Mouse (Mus musculus) layer of hippocampus, adult 2 months (tissue): ENCODE results near the gene Card14. TPM values are rescaled to one million over a fixed set of nuclear protein-coding genes. Genes with fewer than 3 reads are reported as not detected.
A peak's percentile ranks its signal among the peaks of the same experiment; 100 is the strongest.
"Not testable (repeated sequence)": the region's sequence is repeated elsewhere in the genome, so short reads cannot be mapped to it uniquely, and the experiment has no call there.

ENCODE experiments used
- DNase-seq, 2 experiments: peaks; one replicate each; pipeline ENCODE4 v3.0.0; 2022; ENCODE audit warnings: low spot score in 2 of 2
- H3K27ac ChIP-seq: fragments of 200-600 bp; 2 replicates; pipeline ENCODE4 v1.8.1; 2022
- H3K4me3 ChIP-seq: fragments of 200-600 bp; 2 replicates; pipeline ENCODE4 v1.8.1; 2022; ENCODE audit warnings: mild to moderate bottlenecking
- CTCF ChIP-seq: fragments of 200-600 bp; conservative IDR thresholded peaks from 2 replicates; pipeline ENCODE4 v1.8.1; 2022; ENCODE audit warnings: antibody characterized with exemption, mild to moderate bottlenecking, moderate library complexity
- total RNA-seq, 2 experiments: library from RNA; stranded (reverse); gene quantifications; 2 replicates each; pipeline ENCODE4 v1.2.3; 2021

Gene Card14
- total RNA-seq, 2 experiments from 2014 or later, result 0.77 to 1.0 TPM

DNA sequence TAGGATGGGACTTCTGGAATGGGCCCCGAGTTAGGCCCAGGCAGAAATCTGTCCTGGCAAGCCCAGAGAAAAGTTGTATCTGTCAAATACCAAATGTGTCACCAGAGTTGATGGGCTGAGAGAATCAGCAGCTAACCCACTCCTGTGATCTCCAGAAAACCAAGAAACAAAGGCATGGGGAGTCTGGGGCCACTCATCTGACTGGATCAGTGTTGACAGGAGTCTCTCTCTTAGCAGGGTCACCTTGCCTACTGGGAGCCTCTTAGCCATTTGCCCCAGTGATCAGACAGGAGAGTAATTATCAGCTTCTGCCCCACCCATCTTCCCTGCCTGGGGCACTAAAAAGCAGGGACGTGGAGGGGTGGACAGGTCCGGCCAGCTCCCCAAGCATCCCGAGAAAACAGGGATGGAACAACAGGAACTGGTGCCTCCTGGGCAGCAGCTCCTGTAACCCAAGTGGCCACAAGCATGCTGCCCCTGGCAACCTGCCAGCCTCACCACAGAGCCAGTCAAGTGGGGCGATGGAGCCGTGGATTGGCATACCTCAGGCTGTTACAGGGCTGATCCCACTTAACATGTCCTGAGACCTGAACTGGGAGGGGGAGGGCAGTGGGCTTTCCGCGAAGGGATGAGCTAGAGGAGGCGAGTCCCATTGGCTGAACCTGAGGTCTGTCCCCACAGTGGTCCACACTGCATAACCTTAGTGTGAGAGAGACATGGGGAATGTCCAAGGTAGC, 21.6 kb upstream of the Card14 start:
- Histone ChIP-seq H3K4me3 (no peak overlapping the region), H3K27ac (no peak overlapping the region)
- TF ChIP-seq CTCF, result no peak
- DNase-seq, result no peak

- H3K4me3 ChIP-seq, result no peak overlapping the region
- no peak for TF ChIP-seq CTCF
- peak overlapping the region; percentile 32; the same call in 1 of the 2 replicates for H3K27ac ChIP-seq
- no peak for DNase-seq
Measured at GRCm38 (mm10) chr11:119287207-119287992, 20.2 kb upstream of the Card14 start.

DNA sequence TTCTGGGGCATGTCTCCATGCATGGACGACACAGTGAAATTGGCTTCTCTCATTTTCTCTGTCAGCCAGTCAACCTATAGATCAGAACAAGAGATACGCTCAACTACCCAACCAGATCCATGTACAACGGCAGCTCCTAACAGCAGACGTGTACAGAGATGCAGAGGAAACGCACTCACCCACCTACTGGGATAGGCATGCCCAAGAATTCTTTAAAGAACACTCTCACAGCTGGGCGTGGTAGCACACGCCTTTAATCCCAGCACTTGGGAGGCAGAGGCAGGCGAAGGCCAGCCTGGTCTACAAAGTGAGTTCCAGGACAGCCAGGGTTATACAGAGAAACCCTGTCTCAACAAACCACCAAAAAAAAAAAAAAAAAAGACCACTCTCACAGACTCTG, 14.7 kb upstream of the Card14 start:
- not testable (repeated sequence) for H3K27ac ChIP-seq, H3K4me3 ChIP-seq, DNase-seq

DNA sequence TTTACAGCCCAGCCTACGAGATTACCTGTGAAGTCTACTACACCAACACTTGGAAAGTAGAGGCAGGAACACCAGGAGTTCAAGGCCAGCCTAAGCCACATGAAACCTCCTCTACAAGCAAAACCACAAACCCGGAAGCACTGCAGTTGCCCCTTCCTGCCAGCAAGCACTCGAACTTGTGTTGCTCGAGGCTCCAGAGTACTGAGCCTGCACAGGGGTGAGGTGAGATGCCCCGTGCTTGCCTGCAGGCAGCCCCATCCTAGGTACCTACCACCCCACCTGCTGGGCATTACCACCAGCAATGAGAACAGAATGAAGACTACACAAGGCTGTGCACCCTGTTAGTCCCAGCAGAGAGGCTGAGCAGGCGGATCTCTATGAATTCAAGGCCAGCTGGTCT, 9.6 kb upstream of the Card14 start:
- H3K4me3 ChIP-seq, result no peak overlapping the region
- no peak for DNase-seq
- no peak for TF ChIP-seq CTCF
- H3K27ac ChIP-seq, result no peak overlapping the region

- TF ChIP-seq CTCF, result no peak
- Histone ChIP-seq H3K27ac (peak overlapping the region; percentile 96; the same call in 1 of the 2 replicates), H3K4me3 (peak overlapping the region; percentile 86)
- no peak for DNase-seq
Measured at GRCm38 (mm10) chr11:119298917-119299316, 8.7 kb upstream of the Card14 start.

GRCm38 (mm10) chr11:119299391-119300245, 8.0 kb upstream of the Card14 start, which contains the start of gene Eif4a3:
Gene Eif4a3 (minus strand): TSS chr11:119300089.
- peak within 1 kb of the TSS; percentile 86 for H3K4me3 ChIP-seq
- DNase-seq, result peak; percentile 91 to 96
- TF ChIP-seq CTCF, result no peak
- H3K27ac ChIP-seq, result peak within 1 kb of the TSS; percentile 96

DNA sequence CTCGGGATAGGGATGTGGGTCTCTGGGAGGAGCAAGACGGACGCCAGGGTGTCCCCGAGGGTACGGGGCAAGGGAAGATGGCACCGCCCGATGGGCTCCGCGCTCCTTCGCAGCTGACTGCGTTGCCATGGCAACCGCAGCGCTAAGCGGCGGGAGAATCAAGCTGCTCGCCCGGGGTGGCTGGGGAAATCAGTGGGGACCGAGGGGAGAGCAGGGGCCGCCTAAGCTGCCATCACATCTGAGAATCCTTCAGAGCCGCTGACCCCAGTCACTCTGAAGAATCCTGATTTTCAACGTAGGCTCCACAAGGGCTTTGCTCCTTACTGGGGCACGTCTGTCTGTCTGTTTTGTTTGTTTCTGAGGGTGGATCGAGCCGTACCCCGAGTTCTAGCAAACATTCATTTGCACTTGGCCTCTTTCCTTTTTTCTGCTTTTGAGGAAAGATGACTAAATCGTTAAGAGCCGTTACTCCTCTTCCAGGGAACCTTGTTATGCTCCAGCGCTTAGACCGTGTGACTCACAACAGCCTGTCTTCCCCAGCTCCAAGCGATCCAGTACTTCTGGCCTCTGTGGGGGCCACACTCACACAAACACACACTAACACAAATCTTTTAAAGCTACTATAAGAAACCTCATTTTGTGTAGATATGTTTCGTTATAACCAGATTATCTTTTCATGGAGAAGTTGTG, 7.2 kb upstream of the Card14 start:
- DNase-seq, result no peak
- TF ChIP-seq CTCF, result no peak
- H3K4me3 ChIP-seq, result peak overlapping the region; percentile 86
- peak overlapping the region; percentile 96 for H3K27ac ChIP-seq

DNA sequence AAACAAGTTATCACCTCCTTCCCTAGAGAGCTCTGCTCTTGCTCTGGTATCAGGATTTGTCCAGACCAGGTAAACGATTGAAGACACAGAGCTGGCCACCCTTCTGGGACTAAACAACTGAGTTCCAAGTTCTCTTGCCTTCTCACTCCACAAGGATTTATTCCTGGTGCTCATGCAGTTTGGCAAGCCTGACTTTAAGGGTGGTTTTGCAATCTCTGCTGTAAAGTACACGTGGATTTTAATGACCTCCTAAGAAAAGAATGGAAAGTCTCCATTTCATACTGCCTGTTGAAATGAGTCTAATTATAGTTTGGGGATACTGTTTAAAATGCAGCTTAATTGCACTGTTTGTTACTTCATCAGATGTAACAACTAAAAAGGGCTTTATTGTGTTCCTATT, 6.6 kb upstream of the Card14 start:
- no peak overlapping the region for H3K4me3 ChIP-seq
- no peak for TF ChIP-seq CTCF
- DNase-seq, result no peak
- peak overlapping the region; percentile 96; the same call in 1 of the 2 replicates for H3K27ac ChIP-seq

DNA sequence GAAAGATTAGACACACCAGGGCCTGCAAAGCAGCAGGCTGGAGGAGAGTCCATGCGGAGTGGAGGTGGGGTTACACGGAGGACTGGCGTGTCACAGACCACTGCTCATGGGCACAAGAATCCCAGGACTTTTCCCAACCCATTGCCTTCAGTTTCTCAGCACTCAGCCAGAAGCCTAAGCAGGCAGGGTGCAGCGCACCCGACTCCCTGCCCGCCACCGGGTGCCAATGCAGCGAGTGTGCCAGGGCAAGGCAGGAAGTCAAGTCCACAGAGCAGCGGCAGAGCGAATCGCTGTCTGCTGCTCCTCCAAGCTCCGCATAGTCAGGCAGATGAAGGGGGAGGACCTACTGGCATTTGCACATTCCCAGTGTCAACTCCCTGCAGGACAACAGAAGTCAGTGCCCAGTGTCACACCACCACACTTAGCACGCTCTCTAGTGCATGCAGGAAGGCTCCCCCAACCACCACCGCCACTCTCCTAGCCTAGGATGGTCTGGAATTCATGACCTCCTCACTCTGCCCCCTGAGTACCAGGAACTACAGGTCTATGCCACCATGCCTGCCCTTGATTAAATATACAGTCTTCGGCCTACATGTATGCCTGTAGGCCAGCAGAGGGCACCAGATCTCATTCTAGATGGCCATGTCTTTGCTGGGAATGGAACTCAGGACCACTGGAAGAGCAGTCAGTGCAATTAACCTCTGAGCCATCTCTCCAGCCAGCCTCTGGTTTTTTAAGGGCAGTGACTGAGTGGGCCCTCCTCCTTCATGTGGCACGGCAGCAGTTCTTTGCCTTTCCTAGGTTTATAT, 2.5 kb upstream of the Card14 start:
- TF ChIP-seq CTCF, result peak; percentile 84
- DNase-seq, result no peak
- no peak overlapping the region for H3K4me3 ChIP-seq
- no peak overlapping the region for H3K27ac ChIP-seq

DNA sequence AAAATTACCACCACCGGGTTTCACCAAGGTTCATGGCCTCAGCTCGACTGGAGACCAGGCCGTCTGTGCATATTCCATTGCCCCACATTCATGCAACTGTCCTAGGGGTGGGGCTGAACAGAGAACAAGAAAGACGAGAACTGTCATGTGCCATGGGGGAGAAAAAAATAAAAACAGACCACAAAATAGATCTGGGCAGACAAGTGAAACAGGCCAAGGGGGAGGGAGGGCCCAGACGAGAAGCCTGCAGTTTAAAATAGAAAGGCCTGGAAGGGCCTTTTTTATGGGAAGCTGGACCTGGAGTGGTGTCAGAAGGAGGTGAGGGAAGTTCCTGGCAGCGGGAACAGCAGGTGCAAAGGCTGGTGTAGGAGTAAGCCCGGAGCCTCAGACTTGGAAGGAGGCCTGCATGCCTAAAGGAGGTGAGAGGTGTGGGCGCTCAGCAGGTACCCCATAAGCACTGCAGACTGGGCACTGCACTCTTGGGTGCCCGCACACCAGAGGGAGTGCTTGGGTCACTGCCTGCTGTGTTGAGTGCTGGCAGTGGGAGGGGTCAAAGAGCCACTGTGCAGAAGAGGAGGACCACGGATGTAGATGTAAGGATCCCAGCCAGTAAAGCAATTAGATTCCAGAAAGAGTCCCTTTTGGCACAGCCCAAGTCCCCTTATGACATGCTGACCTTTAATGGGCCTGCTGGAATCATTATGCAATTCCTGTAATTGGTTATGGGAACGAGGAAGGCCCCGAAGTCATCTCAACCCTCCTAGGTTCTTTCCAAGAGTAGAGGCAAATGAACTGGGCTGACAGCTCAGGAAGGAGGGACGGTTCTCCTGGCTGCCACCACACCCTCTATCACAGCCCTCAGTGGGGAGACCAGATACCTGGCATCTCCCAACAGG, 558 bp upstream of the Card14 start:
- H3K27ac ChIP-seq, result no peak overlapping the region
- no peak for DNase-seq
- no peak overlapping the region for H3K4me3 ChIP-seq
- TF ChIP-seq CTCF, result no peak

- TF ChIP-seq CTCF, result no peak
- H3K27ac ChIP-seq, result no peak overlapping the region
- no peak overlapping the region for H3K4me3 ChIP-seq
- DNase-seq, result no peak
Measured at GRCm38 (mm10) chr11:119307916-119308315, 348 bp downstream of the Card14 start.
